Mouse (Mus musculus): ENCODE data around the gene 1300017J02Rik. TPM values are rescaled to one million over a fixed set of nuclear protein-coding genes. Genes with fewer than 3 reads are reported as not detected.

Gene 1300017J02Rik
- polyA plus RNA-seq, 1 experiment from 2014 or later = 1.4 TPM

DNA sequence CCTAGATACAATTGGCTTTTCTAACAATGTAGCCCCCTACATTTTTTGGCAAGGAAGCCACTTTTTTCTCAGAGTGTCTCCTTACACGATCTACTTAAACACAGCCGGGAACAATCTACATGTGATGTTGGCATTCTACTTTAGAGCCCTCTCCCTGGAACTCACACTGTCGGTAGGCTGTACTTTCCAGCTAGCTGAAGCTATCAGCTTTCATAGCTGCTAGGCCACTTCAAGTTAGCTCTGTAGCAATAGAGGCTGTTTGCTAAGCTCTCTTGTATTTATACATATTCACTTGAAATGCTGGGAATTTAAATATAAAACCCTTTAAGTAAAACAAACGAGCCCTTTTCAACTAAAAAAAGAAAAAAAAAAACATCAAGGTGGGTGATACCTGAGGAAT lies 2.6 kb downstream of the 1300017J02Rik start:
- 49% methylated on average over 4 of the region's 4 CpGs for WGBS
- Histone ChIP-seq H3K36me3 (ENCODE audit: insufficient read depth, low read length) (no peaks in the 10 kb centered on the region), H3K27ac (ENCODE audit: low read length) (no peak overlapping the region), H3K9me3 (ENCODE audit: low read length) (no peaks in the 10 kb centered on the region), H3K4me2 (replicated peaks; ENCODE audit: low read depth, low read length) (no peak overlapping the region), H3K4me1 (ENCODE audit: insufficient read depth, low read depth, low read length) (no peaks in the 10 kb centered on the region), H3K27me3 (replicated peaks; ENCODE audit: insufficient read depth, low read length) (no peaks in the 10 kb centered on the region), H3K9ac (replicated peaks; ENCODE audit: low read depth) (no peak overlapping the region), H3K4me3 (ENCODE audit: low read depth, low read length) (no peak overlapping the region)
- no peak for TF ChIP-seq CTCF (IDR thresholded peaks at IDR 0.05)
- no peak for TF ChIP-seq EP300 (IDR thresholded peaks at IDR 0.05)
- DNase-seq (ENCODE audit: low spot score) (peak; percentile 73), ATAC-seq (peak; percentile 51)

DNA sequence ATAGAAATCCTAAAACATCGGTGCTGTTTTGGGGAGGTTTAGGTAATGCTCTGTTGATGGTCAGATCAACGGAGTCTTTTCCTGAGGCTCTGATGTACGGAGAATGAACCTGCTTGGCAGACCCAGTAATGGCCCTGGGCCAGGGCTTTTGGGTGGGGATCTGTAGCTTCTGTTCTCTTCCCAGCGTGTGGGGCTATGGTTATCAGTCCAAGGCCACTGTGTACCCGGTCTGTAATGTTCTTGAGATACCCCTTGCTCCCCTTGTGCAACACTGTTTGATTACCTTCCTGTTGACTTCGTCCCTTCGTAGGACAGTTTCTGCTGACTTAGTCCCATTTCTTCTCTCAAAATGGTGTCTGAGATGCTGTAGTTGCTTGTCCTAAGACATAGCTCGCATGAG lies 3.8 kb downstream of the 1300017J02Rik start:
- H3K9ac ChIP-seq (replicated peaks; ENCODE audit: low read depth) = no peak overlapping the region
- no peaks in the 10 kb centered on the region for H3K4me1 ChIP-seq (ENCODE audit: insufficient read depth, low read depth, low read length)
- no peak for TF ChIP-seq EP300 (IDR thresholded peaks at IDR 0.05)
- no peak for TF ChIP-seq CTCF (IDR thresholded peaks at IDR 0.05)
- ATAC-seq (no peak), DNase-seq (ENCODE audit: low spot score) (no peak)
- no peaks in the 10 kb centered on the region for H3K27me3 ChIP-seq (replicated peaks; ENCODE audit: insufficient read depth, low read length)
- no peak overlapping the region for H3K4me3 ChIP-seq (ENCODE audit: low read depth, low read length)
- no peaks in the 10 kb centered on the region for H3K9me3 ChIP-seq (ENCODE audit: low read length)
- 91% methylated on average over 8 of the region's 8 CpGs for WGBS
- no peak overlapping the region for H3K4me2 ChIP-seq (replicated peaks; ENCODE audit: low read depth, low read length)
- no peaks in the 10 kb centered on the region for H3K36me3 ChIP-seq (ENCODE audit: insufficient read depth, low read length)
- no peak overlapping the region for H3K27ac ChIP-seq (ENCODE audit: low read length)

DNA sequence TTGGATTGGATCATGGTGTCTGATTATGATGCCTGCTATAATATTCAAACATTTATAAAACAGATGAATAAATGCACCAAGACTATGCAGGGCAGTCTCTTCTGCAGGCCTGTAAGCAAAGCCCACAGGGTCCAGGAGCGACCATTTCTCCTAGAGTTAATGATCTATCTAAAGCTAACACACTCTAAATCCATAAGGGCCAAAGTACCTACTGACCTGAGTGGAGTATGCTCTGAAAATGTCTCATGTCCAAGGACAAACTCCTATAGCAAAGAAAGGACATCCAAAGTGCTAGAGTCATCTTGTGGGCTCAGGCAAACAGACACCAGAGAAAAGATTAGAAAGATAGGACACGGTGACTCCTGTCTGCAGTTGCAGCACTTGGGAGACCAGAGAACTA lies 10.4 kb downstream of the 1300017J02Rik start:
- no peak for ATAC-seq
- 70% methylated on average over 2 of the region's 2 CpGs for WGBS
- no peak overlapping the region for H3K27ac ChIP-seq (ENCODE audit: low read length)

DNA sequence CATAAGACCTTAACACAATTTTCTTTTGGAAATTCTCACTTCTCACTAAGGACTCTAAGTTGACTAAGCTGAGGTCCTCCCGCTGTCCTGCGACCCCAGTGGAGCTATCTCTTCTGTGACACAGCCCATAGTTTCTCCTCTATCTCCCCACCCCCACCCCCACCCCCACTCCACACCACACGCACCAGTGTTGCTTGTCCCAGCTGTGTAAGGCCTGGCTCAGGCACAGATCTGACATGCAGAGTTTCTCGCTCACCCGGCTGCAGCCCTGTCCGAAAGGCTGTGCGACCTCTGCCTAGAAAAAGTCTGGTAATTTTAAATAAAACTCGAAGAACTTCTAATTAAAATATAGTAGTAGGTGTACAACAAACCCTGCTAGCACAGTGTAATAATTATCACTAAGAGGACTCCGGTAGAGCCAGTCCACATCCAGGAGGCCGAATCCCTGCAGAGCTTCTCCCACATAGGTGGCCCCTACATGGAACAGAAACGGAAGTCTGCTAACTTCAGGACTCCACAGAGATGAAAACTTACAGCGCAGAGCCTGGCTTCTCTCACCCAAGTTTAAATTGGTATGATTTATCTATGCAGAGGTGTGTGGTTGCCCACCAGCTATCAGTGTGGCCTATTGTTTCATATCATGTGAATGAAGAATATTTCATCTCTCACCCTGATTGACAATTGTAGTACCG lies 16.2 kb downstream of the 1300017J02Rik start:
- no peak overlapping the region for H3K9ac ChIP-seq (replicated peaks; ENCODE audit: low read depth)
- no peak overlapping the region for H3K4me3 ChIP-seq (ENCODE audit: low read depth, low read length)
- no peaks in the 10 kb centered on the region for H3K4me1 ChIP-seq (ENCODE audit: insufficient read depth, low read depth, low read length)
- H3K4me2 ChIP-seq (replicated peaks; ENCODE audit: low read depth, low read length) = no peak overlapping the region
- DNase-seq (ENCODE audit: low spot score) (no peak), ATAC-seq (no peak)
- H3K27ac ChIP-seq (ENCODE audit: low read length) = no peak overlapping the region
- no peaks in the 10 kb centered on the region for H3K9me3 ChIP-seq (ENCODE audit: low read length)
- 81% methylated on average over 13 of the region's 13 CpGs for WGBS
- TF ChIP-seq CTCF (IDR thresholded peaks at IDR 0.05) (no peak), EP300 (IDR thresholded peaks at IDR 0.05) (no peak)
- H3K36me3 ChIP-seq (ENCODE audit: insufficient read depth, low read length) = no peaks in the 10 kb centered on the region
- H3K27me3 ChIP-seq (replicated peaks; ENCODE audit: insufficient read depth, low read length) = no peaks in the 10 kb centered on the region

More for the DNA sequence above, 10.4 kb downstream of the 1300017J02Rik start:
- H3K36me3 ChIP-seq (ENCODE audit: insufficient read depth, low read length) = no peaks in the 10 kb centered on the region
- no peak overlapping the region for H3K4me3 ChIP-seq (ENCODE audit: low read depth, low read length)
- no peak overlapping the region for H3K9ac ChIP-seq (replicated peaks; ENCODE audit: low read depth)
- DNase-seq (ENCODE audit: low spot score) = no peak
- no peaks in the 10 kb centered on the region for H3K27me3 ChIP-seq (replicated peaks; ENCODE audit: insufficient read depth, low read length)
- TF ChIP-seq EP300 (IDR thresholded peaks at IDR 0.05) (no peak), CTCF (IDR thresholded peaks at IDR 0.05) (no peak)
- H3K4me1 ChIP-seq (ENCODE audit: insufficient read depth, low read depth, low read length) = no peaks in the 10 kb centered on the region
- H3K4me2 ChIP-seq (replicated peaks; ENCODE audit: low read depth, low read length) = no peak overlapping the region
- no peaks in the 10 kb centered on the region for H3K9me3 ChIP-seq (ENCODE audit: low read length)

DNA sequence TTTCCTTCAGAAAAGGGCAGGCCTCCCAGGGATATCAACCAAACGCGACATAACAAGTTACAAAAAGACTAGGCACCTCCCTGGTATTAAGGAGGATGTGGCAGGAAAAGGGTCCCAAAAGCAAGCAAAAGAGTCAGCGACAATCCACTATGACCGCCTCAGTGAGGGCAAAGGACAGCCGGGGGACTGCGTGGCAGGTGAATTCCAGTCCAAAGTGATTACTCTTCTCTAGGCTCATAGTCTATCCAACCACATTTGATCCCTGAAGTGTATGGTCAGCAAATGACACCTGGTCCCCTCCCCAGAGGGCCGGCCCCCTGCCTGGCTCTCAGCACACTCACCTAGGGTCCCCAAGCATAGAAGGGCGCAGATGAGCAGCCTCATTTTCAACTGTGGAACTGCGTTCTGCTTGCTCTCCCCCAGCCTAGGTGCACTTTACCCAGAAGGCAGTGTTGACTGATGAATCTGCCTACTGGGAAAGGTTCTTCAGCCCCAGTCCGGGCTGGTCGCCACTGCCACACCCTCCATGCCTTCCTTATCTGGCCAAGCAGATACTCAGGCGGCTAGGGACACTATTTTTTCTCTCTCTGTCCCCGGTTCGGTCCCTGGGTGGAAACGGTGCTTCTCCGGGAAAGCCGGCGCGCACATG lies 16.9 kb downstream of the 1300017J02Rik start:
- no peak overlapping the region for H3K9ac ChIP-seq (replicated peaks; ENCODE audit: low read depth)
- H3K27ac ChIP-seq (ENCODE audit: low read length) = no peak overlapping the region
- H3K27me3 ChIP-seq (replicated peaks; ENCODE audit: insufficient read depth, low read length) = no peaks in the 10 kb centered on the region
- H3K4me3 ChIP-seq (ENCODE audit: low read depth, low read length) = no peak overlapping the region
- no peaks in the 10 kb centered on the region for H3K9me3 ChIP-seq (ENCODE audit: low read length)
- no peaks in the 10 kb centered on the region for H3K36me3 ChIP-seq (ENCODE audit: insufficient read depth, low read length)
- no peak for DNase-seq (ENCODE audit: low spot score)
- 76% methylated on average over 19 of the region's 19 CpGs for WGBS
- no peak for TF ChIP-seq CTCF (IDR thresholded peaks at IDR 0.05)
- TF ChIP-seq EP300 (IDR thresholded peaks at IDR 0.05) = no peak
- ATAC-seq = no peak
- H3K4me2 ChIP-seq (replicated peaks; ENCODE audit: low read depth, low read length) = no peak overlapping the region
- no peaks in the 10 kb centered on the region for H3K4me1 ChIP-seq (ENCODE audit: insufficient read depth, low read depth, low read length)

DNA sequence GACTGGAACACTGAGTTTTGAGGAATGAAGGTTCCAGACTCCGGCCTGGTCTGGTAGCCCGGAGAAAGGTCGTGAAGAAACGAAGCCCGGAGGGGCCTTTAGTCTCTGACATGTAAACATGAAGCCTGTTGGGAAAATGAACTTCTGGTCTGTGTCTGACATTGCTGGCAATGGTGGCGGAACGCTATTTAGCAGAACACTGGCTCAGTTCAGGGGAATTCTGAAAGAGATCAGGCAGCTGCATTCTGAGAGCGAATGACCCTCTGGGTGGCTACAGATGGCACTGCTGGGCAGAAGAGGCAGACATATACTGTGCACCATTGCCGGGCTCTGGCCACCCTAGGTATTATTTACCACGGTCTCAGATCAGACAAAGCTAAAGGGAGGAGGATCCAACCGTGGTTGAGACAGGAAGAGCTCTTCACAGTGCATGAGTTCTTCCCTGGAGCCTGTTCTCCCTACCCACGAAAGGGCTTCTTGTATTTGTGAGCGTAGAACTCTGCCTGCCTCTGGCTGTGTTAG lies 17.9 kb downstream of the 1300017J02Rik start:
- DNase-seq (ENCODE audit: low spot score) (no peak), ATAC-seq (no peak)
- H3K9me3 ChIP-seq (ENCODE audit: low read length) = no peaks in the 10 kb centered on the region
- no peaks in the 10 kb centered on the region for H3K4me1 ChIP-seq (ENCODE audit: insufficient read depth, low read depth, low read length)
- 61% methylated on average over 13 of the region's 13 CpGs for WGBS
- H3K27ac ChIP-seq (ENCODE audit: low read length) = 0 out of 2 replicates have a peak overlapping the region, but pooled peaks have one; percentile 7
- no peak overlapping the region for H3K4me3 ChIP-seq (ENCODE audit: low read depth, low read length)
- no peak for TF ChIP-seq CTCF (IDR thresholded peaks at IDR 0.05)
- no peak for TF ChIP-seq EP300 (IDR thresholded peaks at IDR 0.05)
- no peaks in the 10 kb centered on the region for H3K27me3 ChIP-seq (replicated peaks; ENCODE audit: insufficient read depth, low read length)
- no peak overlapping the region for H3K4me2 ChIP-seq (replicated peaks; ENCODE audit: low read depth, low read length)
- H3K36me3 ChIP-seq (ENCODE audit: insufficient read depth, low read length) = no peaks in the 10 kb centered on the region
- no peak overlapping the region for H3K9ac ChIP-seq (replicated peaks; ENCODE audit: low read depth)

Measured in lung, postnatal 0 days (tissue).